Mouse (Mus musculus): ENCODE measurements at regions not wholly inside any gene's neighbourhood (a gene's known extent, or its start where the extent isn't known, plus 50 kb on each side); places are given as distances from the start of the nearest gene placed in this dataset.

- in situ Hi-C loops (cut with MboI, MseI) = loop anchor here (10.0 kb wide), 1 partner anchor 1232 kb away; no protein-coding TSS in a partner anchor
Observed at GRCm38 (mm10) chr11:71512271-71513066, 237.3 kb upstream of the Wscd1 start.

- in situ Hi-C loops (cut with MboI, MseI) = loop anchor here (10.0 kb wide), 1 partner anchor 1232 kb away; no protein-coding TSS in a partner anchor
Observed at GRCm38 (mm10) chr11:71513067-71513350, 236.7 kb upstream of the Wscd1 start.

GRCm38 (mm10) chr11:71515264-71515663 is 234.5 kb upstream of the Wscd1 start:
- in situ Hi-C loops (cut with MboI, MseI) = loop anchor here (10.0 kb wide), 1 partner anchor 1230 kb away; no protein-coding TSS in a partner anchor

- in situ Hi-C loops (cut with MboI, MseI) = loop anchor here (10.0 kb wide), 1 partner anchor 1227 kb away; no protein-coding TSS in a partner anchor
Observed at GRCm38 (mm10) chr11:71517377-71517776, 232.3 kb upstream of the Wscd1 start.

GRCm38 (mm10) chr11:71527691-71528090 is 222.0 kb upstream of the Wscd1 start:
- in situ Hi-C loops (cut with MboI, MseI) = no loop called here

GRCm38 (mm10) chr11:71528588-71528987 is 221.1 kb upstream of the Wscd1 start:
- in situ Hi-C loops (cut with MboI, MseI) = no loop called here

- in situ Hi-C loops (cut with MboI, MseI) = no loop called here
Observed at GRCm38 (mm10) chr11:71541178-71541845, 208.4 kb upstream of the Wscd1 start.

GRCm38 (mm10) chr11:71557412-71557811 is 192.3 kb upstream of the Wscd1 start:
- in situ Hi-C loops (cut with MboI, MseI) = no loop called here

- in situ Hi-C loops (cut with MboI, MseI) = no loop called here
Observed at GRCm38 (mm10) chr11:71564831-71565230, 184.9 kb upstream of the Wscd1 start.

GRCm38 (mm10) chr11:71576801-71577200 is 172.9 kb upstream of the Wscd1 start:
- in situ Hi-C loops (cut with MboI, MseI) = no loop called here

GRCm38 (mm10) chr11:71581775-71582174 is 167.9 kb upstream of the Wscd1 start:
- in situ Hi-C loops (cut with MboI, MseI) = loop anchor here (10.0 kb wide), 1 partner anchor 1563 kb away; no protein-coding TSS in a partner anchor

GRCm38 (mm10) chr11:71591014-71591413 is 158.7 kb upstream of the Wscd1 start:
- in situ Hi-C loops (cut with MboI, MseI) = no loop called here

- in situ Hi-C loops (cut with MboI, MseI) = no loop called here
Observed at GRCm38 (mm10) chr11:71594250-71594847, 155.4 kb upstream of the Wscd1 start.

GRCm38 (mm10) chr11:71597709-71598108 is 152.0 kb upstream of the Wscd1 start:
- in situ Hi-C loops (cut with MboI, MseI) = no loop called here

GRCm38 (mm10) chr11:71610782-71611181 is 138.9 kb upstream of the Wscd1 start:
- in situ Hi-C loops (cut with MboI, MseI) = no loop called here

GRCm38 (mm10) chr11:71615526-71615925 is 134.2 kb upstream of the Wscd1 start:
- in situ Hi-C loops (cut with MboI, MseI) = no loop called here

- in situ Hi-C loops (cut with MboI, MseI) = no loop called here
Observed at GRCm38 (mm10) chr11:71625501-71626191, 124.1 kb upstream of the Wscd1 start.

- in situ Hi-C loops (cut with MboI, MseI) = no loop called here
Observed at GRCm38 (mm10) chr11:71636111-71636510, 113.6 kb upstream of the Wscd1 start.

GRCm38 (mm10) chr11:71636785-71637184 is 112.9 kb upstream of the Wscd1 start:
- in situ Hi-C loops (cut with MboI, MseI) = no loop called here

- in situ Hi-C loops (cut with MboI, MseI) = no loop called here
Observed at GRCm38 (mm10) chr11:71642886-71643285, 106.8 kb upstream of the Wscd1 start.

GRCm38 (mm10) chr11:71651756-71652380 is 97.9 kb upstream of the Wscd1 start:
- in situ Hi-C loops (cut with MboI, MseI) = no loop called here

Data from T-helper 1 cell (primary cell).